Mouse (Mus musculus): ENCODE data around the gene Phgr1. TPM values are rescaled to one million over a fixed set of nuclear protein-coding genes. Genes with fewer than 3 reads are reported as not detected.

Gene Phgr1
- not detected for total RNA-seq (2023)

GRCm38 (mm10) chr2:118772158-118772874 is at the start of gene Phgr1:
Gene Phgr1 (plus strand): TSS chr2:118772769.

GRCm38 (mm10) chr2:118728337-118728736 is 44.2 kb upstream of the Phgr1 start, which contains the start of gene Plcb2:
Gene Plcb2 (minus strand): TSS chr2:118728438.

GRCm38 (mm10) chr2:118745232-118745884 is 27.2 kb upstream of the Phgr1 start, which contains the start of gene Inafm2:
Gene Inafm2 (plus strand): TSS chr2:118745758.

GRCm38 (mm10) chr2:118761906-118762783 is 10.4 kb upstream of the Phgr1 start, which contains the start of gene Ccdc9b:
Gene Ccdc9b (minus strand): TSS chr2:118762661.

GRCm38 (mm10) chr2:118779504-118780480 is 7.2 kb downstream of the Phgr1 start, which contains the start of gene Disp2:
Gene Disp2 (plus strand): TSS chr2:118779719.

GRCm38 (mm10) chr2:118813981-118814836 is 41.6 kb downstream of the Phgr1 start, which contains the start of gene Knstrn:
Gene Knstrn (plus strand): TSS chr2:118814003.

Other genes with a start within 250 kb of the Phgr1 start
- gene Bmf, start 223.1 kb upstream of the Phgr1 start, total RNA-seq (2023) = 1 to 10 TPM; 2.9 to 4.6 TPM
- 1 to 10 TPM; 2.3 to 7.1 TPM for gene Bub1b, start 174.6 kb upstream of the Phgr1 start, total RNA-seq (2023)
- gene Pak6, start 109.5 kb upstream of the Phgr1 start, total RNA-seq (2023) = 1 to 10 TPM in 1 of 2 experiments, under 1 TPM in 1; 0.89 to 1.3 TPM
- gene Ankrd63, start 68.8 kb upstream of the Phgr1 start, total RNA-seq (2023) = 1 to 10 TPM; 2.3 to 3.1 TPM
- gene Plcb2, start 44.3 kb upstream of the Phgr1 start, total RNA-seq (2023) = 100 to 1,000 TPM; 113 to 119 TPM
- gene Inafm2, start 27.0 kb upstream of the Phgr1 start, total RNA-seq (2023) = 10 to 100 TPM; 26.4 to 31.1 TPM
- gene Ccdc9b, start 10.1 kb upstream of the Phgr1 start, total RNA-seq (2023) = not detected
- gene Disp2, start 7.0 kb downstream of the Phgr1 start, total RNA-seq (2023) = not detected
- gene Knstrn, start 41.2 kb downstream of the Phgr1 start, total RNA-seq (2023) = 10 to 100 TPM; 10.2 to 13.4 TPM
- gene Ivd, start 89.2 kb downstream of the Phgr1 start, total RNA-seq (2023) = 10 to 100 TPM; 70.0 to 75.2 TPM
- gene Bahd1, start 127.6 kb downstream of the Phgr1 start, total RNA-seq (2023) = 10 to 100 TPM; 35.1 to 39.8 TPM
- 1 to 10 TPM; 4.1 to 5.5 TPM for gene Chst14, start 153.7 kb downstream of the Phgr1 start, total RNA-seq (2023)